Mouse (Mus musculus) CH12.LX (cell line): ENCODE measurements around the gene Ctsh.

Source experiments
- CHD1 ChIP-seq: IDR thresholded peaks from 2 replicates; pipeline ENCODE4 v1.6.1; 2012; ENCODE audit warnings: low read depth, low read length, improper control_type of control experiment, inconsistent platforms
- CTCF ChIP-seq, 2 experiments: IDR thresholded peaks in 1 of 2; conservative IDR thresholded peaks in 1 of 2; 2 replicates each; pipeline ENCODE4 v1.5.1; 2011 to 2012; ENCODE audit warnings: low read depth in 2 of 2, low read length in 2 of 2, improper control_type of control experiment in 1 of 2, inconsistent platforms in 1 of 2, mild to moderate bottlenecking in 1 of 2, moderate library complexity in 1 of 2
- EP300 ChIP-seq: IDR thresholded peaks from 2 replicates; pipeline ENCODE4 v1.6.1; 2011; ENCODE audit warnings: low read length, improper control_type of control experiment
- HCFC1 ChIP-seq: IDR thresholded peaks from 2 replicates; pipeline ENCODE4 v1.6.1; 2012; ENCODE audit warnings: low read depth, mild to moderate bottlenecking, inconsistent platforms, low read length, improper control_type of control experiment
- JUND ChIP-seq: conservative IDR thresholded peaks from 2 replicates; pipeline ENCODE4 v1.6.1; 2011; ENCODE audit warnings: low read depth, low read length, improper control_type of control experiment
- MAX ChIP-seq: IDR thresholded peaks from 2 replicates; pipeline ENCODE4 v1.6.1; 2011; ENCODE audit warnings: low read length, improper control_type of control experiment
- MYC ChIP-seq: IDR thresholded peaks from 2 replicates; pipeline ENCODE4 v1.6.1; 2011; ENCODE audit warnings: low read depth, mild to moderate bottlenecking, improper control_type of control experiment, low read length
- POLR2A ChIP-seq: IDR thresholded peaks from 2 replicates; pipeline ENCODE4 v1.6.1; 2011; ENCODE audit warnings: low read depth, mild to moderate bottlenecking, improper control_type of control experiment, low read length
- TBP ChIP-seq: conservative IDR thresholded peaks from 2 replicates; pipeline ENCODE4 v1.6.1; 2011; ENCODE audit warnings: low read depth, low read length, improper control_type of control experiment
- UBTF ChIP-seq: IDR thresholded peaks from 2 replicates; pipeline ENCODE4 v1.6.1; 2012; ENCODE audit warnings: low read depth, mild to moderate bottlenecking, inconsistent platforms, low read length, improper control_type of control experiment, moderate library complexity

GRCm38 (mm10) chr9:90124156-90124872 is 70.4 kb downstream of the Ctsh start:
- TF ChIP-seq EP300 (no peak), POLR2A (no peak), CTCF (conservative IDR thresholded peaks at IDR 0.05 in 1 of 2, IDR thresholded peaks at IDR 0.05 in 1 of 2; ENCODE audit: low read depth in 2 of 2, low read length in 2 of 2) (no peak), HCFC1 (no peak), MYC (no peak), JUND (no peak), TBP (no peak), CHD1 (no peak), UBTF (no peak), MAX (no peak)
